Mouse (Mus musculus) heart, postnatal 4 days (tissue): ENCODE measurements around the gene Toporsl. TPM values are rescaled to one million over a fixed set of nuclear protein-coding genes. Genes with fewer than 3 reads are reported as not detected.

Experiments
- DNase-seq: peaks from one replicate; pipeline ENCODE4 v3.0.0; 2021
- total RNA-seq, 2 experiments: library from RNA; stranded (reverse); gene quantifications; 2 replicates each; pipeline ENCODE4 v1.2.3; 2021

Toporsl gene
- total RNA-seq, result not detected

DNA sequence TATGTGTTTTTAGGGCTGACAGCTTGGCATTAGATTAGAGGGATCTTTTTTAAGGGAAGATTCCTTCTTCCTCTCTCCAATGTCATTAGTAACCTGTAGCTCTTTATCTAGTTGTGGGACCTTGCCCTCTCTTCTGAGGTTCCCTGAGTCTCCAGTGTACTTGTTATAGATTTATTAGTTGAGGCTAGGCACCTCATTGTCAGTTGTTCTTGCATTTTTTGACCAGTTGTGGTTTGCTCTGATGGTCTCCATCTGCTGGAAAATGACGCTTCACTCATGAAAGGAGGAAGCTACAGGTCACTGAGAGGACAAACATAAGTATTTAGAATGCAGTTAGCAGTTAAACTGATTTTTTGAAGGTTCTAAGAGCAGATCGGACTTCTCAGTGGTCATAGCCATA lies at the start of gene Toporsl:
Gene Toporsl (plus strand): TSS at position 348 of the 400 bp plus-strand sequence.
- DNase-seq, result no peak

- no peak for DNase-seq
These were observed 38.4 kb upstream of the Toporsl start for GRCm38 (mm10) chr4:52557672-52558071.

DNA sequence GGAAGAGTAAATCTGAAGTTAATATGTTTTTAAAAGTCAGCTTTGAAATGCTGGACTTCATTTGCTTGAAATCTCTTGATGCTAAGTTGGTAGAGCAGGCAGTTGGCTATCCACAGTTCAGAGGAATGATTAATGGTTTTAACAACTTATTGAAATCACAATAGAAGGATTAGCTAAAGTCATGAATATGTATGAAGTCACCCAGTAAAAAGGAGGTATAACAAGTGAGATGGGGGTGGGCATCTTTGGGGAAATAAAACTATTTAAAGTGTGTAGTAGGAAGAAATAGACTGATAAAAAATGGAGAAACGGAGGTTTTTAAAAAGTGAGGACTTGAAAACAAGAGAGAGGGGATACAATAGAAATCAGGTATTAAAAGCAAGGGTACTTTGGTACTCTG lies 38.0 kb upstream of the Toporsl start:
- no peak for DNase-seq

- DNase-seq, result no peak
These were observed 32.2 kb upstream of the Toporsl start for GRCm38 (mm10) chr4:52563859-52564258.

- no peak for DNase-seq
These were observed 9.8 kb upstream of the Toporsl start for GRCm38 (mm10) chr4:52586194-52586734.

DNA sequence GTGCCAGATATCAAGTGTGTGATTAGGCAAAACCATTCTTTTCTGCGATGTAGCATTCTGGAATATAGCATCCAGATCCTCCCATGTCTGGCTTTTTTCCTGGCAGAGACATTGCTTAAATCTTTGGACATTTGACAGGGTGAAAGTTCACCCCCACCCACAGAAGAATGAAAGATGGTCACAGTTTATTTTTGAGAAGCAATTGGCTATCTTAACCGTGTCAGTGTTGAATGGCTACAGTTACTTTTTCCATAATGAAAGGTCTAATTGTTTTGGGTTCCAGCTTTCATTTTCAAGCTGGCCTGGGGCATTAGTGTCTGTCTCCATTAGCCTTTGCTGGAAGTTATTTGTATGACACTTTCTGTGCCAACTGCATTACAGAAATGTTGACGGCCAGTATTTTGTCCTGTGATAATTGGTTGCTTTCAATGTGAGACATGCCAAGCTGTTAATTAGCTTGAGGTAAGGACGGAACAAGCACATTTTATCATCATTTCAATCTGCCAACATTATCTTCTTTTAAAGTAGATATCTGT lies 2.2 kb upstream of the Toporsl start:
- no peak for DNase-seq

DNA sequence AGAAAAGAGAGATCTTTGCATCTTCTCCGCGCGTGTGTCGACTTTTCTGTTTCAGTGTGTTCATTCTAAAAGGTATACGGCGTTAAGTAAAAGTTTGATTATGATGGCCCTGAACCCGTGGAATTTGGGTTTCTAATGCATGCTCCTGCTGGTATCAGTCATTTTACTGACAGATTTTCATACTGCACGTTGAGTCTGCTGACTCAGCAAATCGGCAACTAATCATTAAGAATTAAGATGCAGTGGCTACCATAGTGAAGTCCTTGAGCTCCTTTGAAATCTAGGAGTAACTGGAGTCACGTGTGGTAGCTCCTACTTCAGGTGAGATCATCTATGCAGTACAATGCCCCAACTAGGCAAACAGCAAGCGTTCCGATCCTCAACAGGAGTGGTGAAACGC lies 1.4 kb upstream of the Toporsl start:
- no peak for DNase-seq

GRCm38 (mm10) chr4:52598180-52598881 lies 2.3 kb downstream of the Toporsl start:
- no peak for DNase-seq

GRCm38 (mm10) chr4:52606923-52607322 lies 10.8 kb downstream of the Toporsl start:
- no peak for DNase-seq

DNA sequence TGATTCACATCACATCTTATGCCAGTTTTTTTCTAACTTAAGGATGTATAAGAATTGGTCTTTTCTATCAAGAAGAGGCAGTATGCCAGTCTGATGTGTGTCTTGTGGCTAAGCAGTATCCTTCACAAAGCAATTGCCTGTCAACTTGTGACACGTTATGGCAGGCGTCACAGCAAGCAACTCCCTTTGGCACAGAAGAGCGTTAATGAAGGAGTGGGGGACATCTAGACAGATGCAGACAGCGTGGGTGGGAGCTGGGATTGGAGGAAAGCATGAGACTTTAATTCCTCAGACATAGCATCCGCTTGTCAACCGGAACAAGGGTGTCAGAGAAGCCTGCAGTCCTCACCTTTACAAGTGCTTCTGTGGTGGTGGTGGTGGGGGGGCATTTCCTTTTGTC lies 38.9 kb downstream of the Toporsl start:
- DNase-seq, result no peak

DNA sequence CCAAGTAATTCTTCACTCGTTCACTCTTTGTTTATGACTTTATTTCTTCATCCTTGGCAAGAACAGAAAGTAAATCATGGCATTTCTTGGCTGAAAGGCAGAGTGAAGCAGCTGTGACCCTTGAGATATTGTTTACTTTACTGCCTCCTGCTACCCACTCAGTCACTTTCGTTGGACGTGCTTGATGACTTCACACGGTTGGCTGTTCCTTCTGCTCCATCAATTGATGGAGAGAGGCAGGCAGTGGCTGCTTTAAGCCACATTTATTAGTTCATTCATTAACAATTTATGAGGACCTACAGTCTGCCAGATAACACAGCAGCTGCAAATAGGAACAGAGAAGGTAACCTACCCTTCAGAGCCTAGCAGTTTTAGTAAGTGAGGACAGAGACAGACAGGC lies 51.7 kb downstream of the Toporsl start:
- no peak for DNase-seq

DNA sequence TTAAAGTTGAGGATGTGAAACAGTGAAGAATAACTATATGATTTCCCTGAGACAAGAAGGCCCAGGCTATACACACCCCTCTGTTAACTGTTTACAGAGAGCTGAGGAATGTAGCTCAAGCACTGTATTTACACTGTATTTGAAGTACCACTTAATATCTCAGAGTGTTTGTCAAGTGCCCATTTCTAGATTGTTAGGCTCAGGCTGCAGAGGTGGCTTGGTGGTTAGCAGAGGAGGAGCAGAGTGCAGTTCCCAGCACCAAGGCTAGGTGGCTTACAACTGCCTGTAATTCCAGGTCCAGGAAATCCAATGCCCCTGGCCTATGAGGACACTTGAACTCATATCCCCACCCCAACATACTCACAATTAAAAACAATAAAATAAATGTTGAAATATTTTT lies 63.6 kb downstream of the Toporsl start:
- no peak for DNase-seq

DNA sequence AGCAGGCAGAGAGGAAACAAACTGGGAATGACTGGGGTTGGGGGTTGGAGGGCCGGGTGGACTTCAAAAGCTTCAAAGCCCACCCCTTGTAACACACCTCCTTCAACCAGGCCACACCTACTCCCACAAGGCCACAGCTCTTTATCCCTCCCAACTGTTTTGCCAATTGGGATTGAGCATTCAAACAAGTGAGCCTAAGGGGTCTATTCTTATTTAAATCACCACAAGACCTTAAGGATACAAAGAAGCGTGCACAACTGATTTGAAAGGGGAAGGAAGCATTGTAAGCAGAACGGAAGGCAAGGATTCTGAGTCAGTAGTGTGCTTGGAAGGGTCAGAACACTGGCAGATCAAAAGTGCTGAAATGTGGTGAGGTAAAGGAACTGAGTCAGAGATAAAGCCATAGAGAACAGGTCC lies 64.6 kb downstream of the Toporsl start:
- DNase-seq, result no peak

- DNase-seq, result no peak
These were observed 65.2 kb downstream of the Toporsl start for GRCm38 (mm10) chr4:52661311-52661710.

Other genes with a start within 250 kb of the Toporsl start
- gene Smc2, start 157.0 kb upstream of the Toporsl start, total RNA-seq, result 10 to 100 TPM; 36.7 to 39.2 TPM
- gene Vma21-ps, start 99.0 kb upstream of the Toporsl start, total RNA-seq, result 1 to 10 TPM in 1 of 2 experiments, not detected in 1; 1.6 TPM
- gene Olfr275, start 218.3 kb downstream of the Toporsl start, total RNA-seq, result not detected